In the genomic region with DNA sequence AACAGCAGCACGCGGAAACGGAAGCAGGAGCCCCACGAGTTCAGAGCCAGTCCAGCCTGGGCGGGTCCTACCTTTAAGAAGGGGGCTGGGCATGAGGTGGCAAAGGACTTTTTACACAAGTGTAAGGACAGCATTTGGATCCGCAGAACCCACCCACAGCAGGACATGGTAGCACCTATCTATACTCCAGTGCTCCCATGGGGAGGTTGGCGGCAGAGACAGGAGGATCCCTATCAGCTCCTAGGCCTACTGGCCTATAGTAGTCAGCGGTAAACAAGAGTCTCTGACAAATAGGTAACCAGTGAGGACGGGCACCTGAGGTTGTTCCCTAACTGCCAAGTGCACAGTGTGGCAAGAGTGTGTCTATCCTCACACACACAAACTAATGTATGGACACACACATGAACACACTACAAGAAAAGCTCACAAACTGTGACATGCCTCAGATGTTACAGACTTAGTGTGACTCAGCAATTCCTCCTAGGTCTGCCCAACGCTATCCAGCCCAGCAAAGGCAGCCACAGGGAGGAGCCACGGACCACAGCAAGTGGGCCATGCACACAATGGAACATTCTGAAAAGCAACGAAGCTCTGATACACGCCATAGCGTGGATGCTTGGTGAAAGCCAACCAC, we compare ENCODE assay signal across 11 mouse cellular contexts. TPM values are rescaled to one million over a fixed set of nuclear protein-coding genes. Genes with fewer than 3 reads are reported as not detected.
DNase-seq lines count a peak whose midpoint lies in the region; ATAC-seq and TF ChIP-seq lines count a peak whose summit lies in the region.
"Had no signal": no experiment of that assay in that cellular context is flagged by ENCODE, and none has a peak within 500 bp of the region (broad histone marks: within the 10 kb centered on the region; RNA-seq: fewer than 3 reads in every experiment).

No protein-coding gene starts in this region.

- peak; percentile 33; the same call in 1 of the 2 replicates for TF ChIP-seq CTCF in lung, postnatal 0 days (IDR thresholded peaks at IDR 0.05)
- TF ChIP-seq CTCF in intestine, postnatal 0 days (IDR thresholded peaks at IDR 0.05; ENCODE audit: low read depth), result peak; percentile 22; the same call in 1 of the 2 replicates
- TF ChIP-seq CTCF in stomach, postnatal 0 days (IDR thresholded peaks at IDR 0.05; ENCODE audit: low read depth), result peak; percentile 53

- 77% methylated on average over 14 of the region's 14 CpGs for WGBS in lung, postnatal 0 days
- WGBS in intestine, postnatal 0 days, result 80% methylated on average over 14 of the region's 14 CpGs
- WGBS in stomach, postnatal 0 days, result 72% methylated on average over 14 of the region's 14 CpGs
- 93% methylated on average over 14 of the region's 14 CpGs for WGBS in embryonic facial prominence, embryonic 10.5 days

- no peak overlapping the region for H3K4me3 ChIP-seq in lung, postnatal 0 days (ENCODE audit: low read depth, low read length)
- no peak overlapping the region for H3K4me3 ChIP-seq in intestine, postnatal 0 days (ENCODE audit: low read depth, low read length)
- no peak overlapping the region for H3K4me3 ChIP-seq in stomach, postnatal 0 days (ENCODE audit: low read depth, low read length)
- H3K4me3 ChIP-seq in embryonic facial prominence, embryonic 10.5 days, result no peak overlapping the region
- H3K4me3 ChIP-seq: neural tube, embryonic 15.5 days had no signal

- peak; percentile 26 for DNase-seq in lung, postnatal 0 days (ENCODE audit: low spot score)
- no peak for DNase-seq in lung, postnatal 10 days
- peak; percentile 68 for DNase-seq in ZHBTc4 (ENCODE audit: low read depth, low spot score)
- DNase-seq in stomach, postnatal 0 days (ENCODE audit: low spot score), result no peak
- DNase-seq in embryonic facial prominence, embryonic 10.5 days (ENCODE audit: low spot score), result no peak
- no peak for DNase-seq in right cerebral cortex, postnatal 25 days
- DNase-seq: gastrocnemius, postnatal 14 days had no signal

- no peak for TF ChIP-seq EP300 in lung, postnatal 0 days (IDR thresholded peaks at IDR 0.05)
- no peak for TF ChIP-seq EP300 in stomach, postnatal 0 days (optimal IDR thresholded peaks at IDR 0.05)

- H3K27ac ChIP-seq in lung, postnatal 0 days (ENCODE audit: low read length), result no peak overlapping the region
- H3K27ac ChIP-seq in intestine, postnatal 0 days (ENCODE audit: low read depth, low read length), result no peak overlapping the region
- no peak overlapping the region for H3K27ac ChIP-seq in stomach, postnatal 0 days (replicated peaks)
- no peak overlapping the region for H3K27ac ChIP-seq in embryonic facial prominence, embryonic 10.5 days (replicated peaks)
- H3K27ac ChIP-seq: neural tube, embryonic 15.5 days had no signal

- no peak overlapping the region for H3K4me2 ChIP-seq in lung, postnatal 0 days (replicated peaks; ENCODE audit: low read depth, low read length)
- no peak overlapping the region for H3K4me2 ChIP-seq in intestine, postnatal 0 days (replicated peaks; ENCODE audit: low read depth)
- no peak overlapping the region for H3K4me2 ChIP-seq in stomach, postnatal 0 days (replicated peaks; ENCODE audit: low read depth)
- H3K4me2 ChIP-seq: midbrain, embryonic 11.5 days; neural tube, embryonic 15.5 days had no signal

- H3K9me3 ChIP-seq in lung, postnatal 0 days (ENCODE audit: low read length), result no peaks in the 10 kb centered on the region
- no peaks in the 10 kb centered on the region for H3K9me3 ChIP-seq in intestine, postnatal 0 days (ENCODE audit: control insufficient read depth)
- H3K9me3 ChIP-seq in stomach, postnatal 0 days (ENCODE audit: control insufficient read depth, low read length), result no peaks in the 10 kb centered on the region
- H3K9me3 ChIP-seq in embryonic facial prominence, embryonic 10.5 days, result no peaks in the 10 kb centered on the region
- H3K9me3 ChIP-seq: neural tube, embryonic 15.5 days had no signal

- H3K9ac ChIP-seq in lung, postnatal 0 days (replicated peaks; ENCODE audit: low read depth), result no peak overlapping the region
- no peak overlapping the region for H3K9ac ChIP-seq in intestine, postnatal 0 days (ENCODE audit: low read depth, low read length)
- H3K9ac ChIP-seq in stomach, postnatal 0 days (ENCODE audit: low read length), result no peak overlapping the region
- H3K9ac ChIP-seq: neural tube, embryonic 15.5 days had no signal

- peaks cover 48% of the 10 kb centered on the region for H3K36me3 ChIP-seq in lung, postnatal 0 days (ENCODE audit: insufficient read depth, low read length)
- H3K36me3 ChIP-seq in intestine, postnatal 0 days (ENCODE audit: control insufficient read depth, insufficient read depth), result peaks cover 93% of the 10 kb centered on the region
- peaks cover 49% of the 10 kb centered on the region for H3K36me3 ChIP-seq in stomach, postnatal 0 days (ENCODE audit: control insufficient read depth, insufficient read depth, low read length)
- peaks cover 95% of the 10 kb centered on the region for H3K36me3 ChIP-seq in embryonic facial prominence, embryonic 10.5 days (replicated peaks)

- ATAC-seq in lung, postnatal 0 days, result peak; percentile 47
- ATAC-seq in intestine, postnatal 0 days, result no peak
- peak; percentile 36; the same call in 1 of the 2 replicates for ATAC-seq in stomach, postnatal 0 days (ENCODE audit: low FRiP score, low TSS enrichment)
- ATAC-seq: inflammation-experienced regulatory T-cells, adult 6 months had no signal

- no peaks in the 10 kb centered on the region for H3K27me3 ChIP-seq in lung, postnatal 0 days (replicated peaks; ENCODE audit: insufficient read depth, low read length)
- H3K27me3 ChIP-seq in intestine, postnatal 0 days (replicated peaks; ENCODE audit: control insufficient read depth, insufficient read depth, low read length), result no peaks in the 10 kb centered on the region
- H3K27me3 ChIP-seq in stomach, postnatal 0 days (ENCODE audit: control insufficient read depth, insufficient read depth, low read length), result no peaks in the 10 kb centered on the region
- H3K27me3 ChIP-seq in embryonic facial prominence, embryonic 10.5 days (replicated peaks; ENCODE audit: low read depth, poor library complexity, severe bottlenecking), result no peaks in the 10 kb centered on the region
- H3K27me3 ChIP-seq: neural tube, embryonic 15.5 days had no signal

- no peaks in the 10 kb centered on the region for H3K4me1 ChIP-seq in lung, postnatal 0 days (ENCODE audit: insufficient read depth, low read depth, low read length)
- no peaks in the 10 kb centered on the region for H3K4me1 ChIP-seq in intestine, postnatal 0 days (replicated peaks; ENCODE audit: control insufficient read depth, insufficient read depth, low read length)
- H3K4me1 ChIP-seq in stomach, postnatal 0 days (replicated peaks; ENCODE audit: control insufficient read depth, insufficient read depth), result no peaks in the 10 kb centered on the region
- H3K4me1 ChIP-seq in embryonic facial prominence, embryonic 10.5 days, result no peaks in the 10 kb centered on the region
- H3K4me1 ChIP-seq: neural tube, embryonic 15.5 days had no signal

RNA-seq across cellular contexts. Expression of a gene that starts 14.8 kb away (rescaled TPM):
- polyA plus RNA-seq in lung, postnatal 0 days (2015; fragmentation: Nextera tagmentation; extraction: Ambion mirVana), result 31.7 and 32.8 TPM in 2 replicates
- 24.7 and 25.8 TPM in 2 replicates for polyA plus RNA-seq in intestine, postnatal 0 days (2015; fragmentation: Nextera tagmentation; extraction: Ambion mirVana)
- polyA plus RNA-seq in stomach, postnatal 0 days (2015; fragmentation: Nextera tagmentation; extraction: Ambion mirVana), result 36.2 and 37.0 TPM in 2 replicates
- polyA plus RNA-seq in embryonic facial prominence, embryonic 10.5 days (2016; fragmentation: Nextera tagmentation; extraction: Ambion mirVana), result 70.2 and 70.4 TPM in 2 replicates

RNA-seq across cellular contexts. Expression of a gene that starts 14.8 kb away (rescaled TPM):
- 13.6 and 13.8 TPM in 2 replicates for polyA plus RNA-seq in lung, postnatal 0 days (2015; fragmentation: Nextera tagmentation; extraction: Ambion mirVana)
- polyA plus RNA-seq in intestine, postnatal 0 days (2015; fragmentation: Nextera tagmentation; extraction: Ambion mirVana), result 5.0 and 5.5 TPM in 2 replicates
- polyA plus RNA-seq in stomach, postnatal 0 days (2015; fragmentation: Nextera tagmentation; extraction: Ambion mirVana), result 8.0 and 8.4 TPM in 2 replicates
- 22.4 and 27.3 TPM in 2 replicates for polyA plus RNA-seq in embryonic facial prominence, embryonic 10.5 days (2016; fragmentation: Nextera tagmentation; extraction: Ambion mirVana)

RNA-seq across cellular contexts. Expression of a gene that starts 32.4 kb away (rescaled TPM):
- polyA plus RNA-seq in lung, postnatal 0 days (2015; fragmentation: Nextera tagmentation; extraction: Ambion mirVana), result 316 and 341 TPM in 2 replicates
- 26.5 and 30.1 TPM in 2 replicates for polyA plus RNA-seq in intestine, postnatal 0 days (2015; fragmentation: Nextera tagmentation; extraction: Ambion mirVana)
- 37.9 and 38.0 TPM in 2 replicates for polyA plus RNA-seq in stomach, postnatal 0 days (2015; fragmentation: Nextera tagmentation; extraction: Ambion mirVana)
- polyA plus RNA-seq in embryonic facial prominence, embryonic 10.5 days (2016; fragmentation: Nextera tagmentation; extraction: Ambion mirVana), result 31.7 and 37.3 TPM in 2 replicates
- polyA plus RNA-seq: inflammation-experienced regulatory T-cells, adult 6 months had no signal

RNA-seq across cellular contexts. Expression of a gene that starts 40.6 kb away (rescaled TPM):
- 8.6 and 10.3 TPM in 2 replicates for polyA plus RNA-seq in lung, postnatal 0 days (2015; fragmentation: Nextera tagmentation; extraction: Ambion mirVana)
- polyA plus RNA-seq in intestine, postnatal 0 days (2015; fragmentation: Nextera tagmentation; extraction: Ambion mirVana), result 0.20 TPM in 1 of 2 replicates, not detected in the other
- polyA plus RNA-seq in stomach, postnatal 0 days (2015; fragmentation: Nextera tagmentation; extraction: Ambion mirVana), result 1.2 and 1.8 TPM in 2 replicates
- polyA plus RNA-seq in embryonic facial prominence, embryonic 10.5 days (2016; fragmentation: Nextera tagmentation; extraction: Ambion mirVana), result not detected in 2 replicates
- polyA plus RNA-seq: inflammation-experienced regulatory T-cells, adult 6 months; midbrain, embryonic 11.5 days had no signal

RNA-seq across cellular contexts. Expression of a gene that starts 51.8 kb away (rescaled TPM):
- 10.5 and 11.9 TPM in 2 replicates for polyA plus RNA-seq in lung, postnatal 0 days (2015; fragmentation: Nextera tagmentation; extraction: Ambion mirVana)
- polyA plus RNA-seq in intestine, postnatal 0 days (2015; fragmentation: Nextera tagmentation; extraction: Ambion mirVana), result 13.4 and 13.5 TPM in 2 replicates
- polyA plus RNA-seq in stomach, postnatal 0 days (2015; fragmentation: Nextera tagmentation; extraction: Ambion mirVana), result 9.7 and 12.4 TPM in 2 replicates
- polyA plus RNA-seq in embryonic facial prominence, embryonic 10.5 days (2016; fragmentation: Nextera tagmentation; extraction: Ambion mirVana), result 29.0 and 30.4 TPM in 2 replicates

Comparison
In these comparisons a context has a peak if more than half of its experiments do, and no peak if none do; other contexts are left out.
1. DNase-seq: peak in lung, postnatal 0 days (single experiment) and ZHBTc4 (single experiment); none in lung, postnatal 10 days (single experiment), stomach, postnatal 0 days (single experiment), embryonic facial prominence, embryonic 10.5 days (single experiment) and right cerebral cortex, postnatal 25 days (single experiment).
2. Peak in every context shown above with its lines, with median percentiles within 50 percentile points of each other: CTCF ChIP-seq.